Mouse (Mus musculus): ENCODE measurements around the gene Tsnaxip1. TPM values are rescaled to one million over a fixed set of nuclear protein-coding genes. Genes with fewer than 3 reads are reported as not detected.

The Tsnaxip1 gene
- polyA plus RNA-seq, 2 experiments: 0.18 to 0.19 TPM

- ATAC-seq (ENCODE audit: low FRiP score, low read depth) (0 out of 2 replicates have a peak, but pooled peaks have one; percentile 1), DNase-seq (ENCODE audit: low spot score) (no peak)
- Histone ChIP-seq H3K27ac (replicated peaks; ENCODE audit: low read depth, low read length) (peak overlapping the region; percentile 85), H3K4me1 (ENCODE audit: control insufficient read depth, insufficient read depth, low read length) (peaks cover 32% of the 10 kb centered on the region), H3K27me3 (ENCODE audit: control insufficient read depth, insufficient read depth, low read length) (no peaks in the 10 kb centered on the region), H3K4me2 (replicated peaks; ENCODE audit: low read depth, low read length, severe bottlenecking) (peak overlapping the region; percentile 96), H3K36me3 (ENCODE audit: control insufficient read depth, insufficient read depth, low read length) (0 out of 2 replicates have a peak, but pooled peaks cover 5% of the 10 kb centered on the region), H3K9me3 (ENCODE audit: control insufficient read depth, low read length) (no peaks in the 10 kb centered on the region), H3K4me3 (replicated peaks; ENCODE audit: low read length) (peak overlapping the region; percentile 79), H3K9ac (ENCODE audit: low read depth, low read length, severe bottlenecking) (peak overlapping the region; percentile 78)
- under 1% methylated on average over 54 of the region's 71 CpGs for WGBS
- 0 out of 2 replicates have a peak, but pooled peaks have one; percentile 2 for TF ChIP-seq POLR2A (IDR thresholded peaks at IDR 0.05; ENCODE audit: borderline replicate concordance, extremely low read depth, insufficient read depth, insufficient read length)
These were observed 28.0 kb downstream of the Tsnaxip1 start for GRCm38 (mm10) chr8:105855248-105856167.

GRCm38 (mm10) chr8:105856168-105856835 is 28.8 kb downstream of the Tsnaxip1 start:
- TF ChIP-seq POLR2A (IDR thresholded peaks at IDR 0.05; ENCODE audit: borderline replicate concordance, extremely low read depth, insufficient read depth, insufficient read length): no peak
- ATAC-seq (ENCODE audit: low FRiP score, low read depth) (no peak), DNase-seq (ENCODE audit: low spot score) (no peak)
- Histone ChIP-seq H3K4me2 (replicated peaks; ENCODE audit: low read depth, low read length, severe bottlenecking) (peak overlapping the region; percentile 96), H3K9me3 (ENCODE audit: control insufficient read depth, low read length) (no peaks in the 10 kb centered on the region), H3K4me1 (ENCODE audit: control insufficient read depth, insufficient read depth, low read length) (peaks cover 29% of the 10 kb centered on the region), H3K27me3 (ENCODE audit: control insufficient read depth, insufficient read depth, low read length) (no peaks in the 10 kb centered on the region), H3K36me3 (ENCODE audit: control insufficient read depth, insufficient read depth, low read length) (0 out of 2 replicates have a peak, but pooled peaks cover 5% of the 10 kb centered on the region), H3K4me3 (replicated peaks; ENCODE audit: low read length) (peak overlapping the region; percentile 79), H3K27ac (replicated peaks; ENCODE audit: low read depth, low read length) (peak overlapping the region; percentile 85; the same call in 1 of the 2 replicates), H3K9ac (ENCODE audit: low read depth, low read length, severe bottlenecking) (peak overlapping the region; percentile 78)
- WGBS: 22% methylated on average over 15 of the region's 15 CpGs

- no peak overlapping the region for H3K9ac ChIP-seq (ENCODE audit: low read depth, low read length, severe bottlenecking)
- no peak overlapping the region for H3K27ac ChIP-seq (replicated peaks; ENCODE audit: low read depth, low read length)
- H3K9me3 ChIP-seq (ENCODE audit: control insufficient read depth, low read length): no peaks in the 10 kb centered on the region
- 0 out of 2 replicates have a peak, but pooled peaks cover 8% of the 10 kb centered on the region for H3K36me3 ChIP-seq (ENCODE audit: control insufficient read depth, insufficient read depth, low read length)
- TF ChIP-seq POLR2A (IDR thresholded peaks at IDR 0.05; ENCODE audit: borderline replicate concordance, extremely low read depth, insufficient read depth, insufficient read length): no peak
- H3K27me3 ChIP-seq (ENCODE audit: control insufficient read depth, insufficient read depth, low read length): no peaks in the 10 kb centered on the region
- peaks cover 38% of the 10 kb centered on the region for H3K4me1 ChIP-seq (ENCODE audit: control insufficient read depth, insufficient read depth, low read length)
- WGBS: 84% methylated on average over 5 of the region's 5 CpGs
- DNase-seq (ENCODE audit: low spot score): no peak
- no peak overlapping the region for H3K4me3 ChIP-seq (replicated peaks; ENCODE audit: low read length)
- H3K4me2 ChIP-seq (replicated peaks; ENCODE audit: low read depth, low read length, severe bottlenecking): no peak overlapping the region
- no peak for ATAC-seq (ENCODE audit: low FRiP score, low read depth)
These were observed 31.0 kb downstream of the Tsnaxip1 start for GRCm38 (mm10) chr8:105858495-105858894.

- H3K9ac ChIP-seq (ENCODE audit: low read depth, low read length, severe bottlenecking): no peak overlapping the region
- H3K4me2 ChIP-seq (replicated peaks; ENCODE audit: low read depth, low read length, severe bottlenecking): peak overlapping the region; percentile 53
- peaks cover 12% of the 10 kb centered on the region; the same call in 1 of the 2 replicates for H3K36me3 ChIP-seq (ENCODE audit: control insufficient read depth, insufficient read depth, low read length)
- H3K27me3 ChIP-seq (ENCODE audit: control insufficient read depth, insufficient read depth, low read length): no peaks in the 10 kb centered on the region
- WGBS: 78% methylated on average over 5 of the region's 5 CpGs
- no peaks in the 10 kb centered on the region for H3K9me3 ChIP-seq (ENCODE audit: control insufficient read depth, low read length)
- peaks cover 38% of the 10 kb centered on the region for H3K4me1 ChIP-seq (ENCODE audit: control insufficient read depth, insufficient read depth, low read length)
- ATAC-seq (ENCODE audit: low FRiP score, low read depth) (no peak), DNase-seq (ENCODE audit: low spot score) (no peak)
- no peak overlapping the region for H3K4me3 ChIP-seq (replicated peaks; ENCODE audit: low read length)
- TF ChIP-seq POLR2A (IDR thresholded peaks at IDR 0.05; ENCODE audit: borderline replicate concordance, extremely low read depth, insufficient read depth, insufficient read length): no peak
- peak overlapping the region; percentile 84; the same call in 1 of the 2 replicates for H3K27ac ChIP-seq (replicated peaks; ENCODE audit: low read depth, low read length)
These were observed 31.8 kb downstream of the Tsnaxip1 start for GRCm38 (mm10) chr8:105859314-105859713.
